Mouse (Mus musculus): ENCODE measurements at regions not wholly inside any gene's neighbourhood (a gene's known extent, or its start where the extent isn't known, plus 50 kb on each side); places are given as distances from the start of the nearest gene placed in this dataset.
A peak's percentile ranks its signal among the peaks of the same experiment; 100 is the strongest.

GRCm38 (mm10) chr12:77742716-77743115 lies 451.3 kb upstream of the Gm6657 start:
- H3K9me3 ChIP-seq (ENCODE audit: low read length) = no peaks in the 10 kb centered on the region
- H3K27me3 ChIP-seq (ENCODE audit: insufficient read depth, low read length) = no peaks in the 10 kb centered on the region
- no peak overlapping the region for H3K4me3 ChIP-seq (ENCODE audit: low read length)
- no peak overlapping the region for H3K9ac ChIP-seq (replicated peaks; ENCODE audit: low read length)
- H3K36me3 ChIP-seq (ENCODE audit: insufficient read depth, low read length) = no peaks in the 10 kb centered on the region
- peaks cover 9% of the 10 kb centered on the region; the same call in 1 of the 2 replicates for H3K4me1 ChIP-seq (ENCODE audit: insufficient read depth, low read length)
- no peak overlapping the region for H3K27ac ChIP-seq (ENCODE audit: low read length)
- H3K4me2 ChIP-seq (replicated peaks; ENCODE audit: low read depth, low read length) = no peak overlapping the region
- WGBS = 45% methylated on average over 3 of the region's 3 CpGs
- no peak for ATAC-seq (ENCODE audit: low FRiP score, low TSS enrichment)

DNA sequence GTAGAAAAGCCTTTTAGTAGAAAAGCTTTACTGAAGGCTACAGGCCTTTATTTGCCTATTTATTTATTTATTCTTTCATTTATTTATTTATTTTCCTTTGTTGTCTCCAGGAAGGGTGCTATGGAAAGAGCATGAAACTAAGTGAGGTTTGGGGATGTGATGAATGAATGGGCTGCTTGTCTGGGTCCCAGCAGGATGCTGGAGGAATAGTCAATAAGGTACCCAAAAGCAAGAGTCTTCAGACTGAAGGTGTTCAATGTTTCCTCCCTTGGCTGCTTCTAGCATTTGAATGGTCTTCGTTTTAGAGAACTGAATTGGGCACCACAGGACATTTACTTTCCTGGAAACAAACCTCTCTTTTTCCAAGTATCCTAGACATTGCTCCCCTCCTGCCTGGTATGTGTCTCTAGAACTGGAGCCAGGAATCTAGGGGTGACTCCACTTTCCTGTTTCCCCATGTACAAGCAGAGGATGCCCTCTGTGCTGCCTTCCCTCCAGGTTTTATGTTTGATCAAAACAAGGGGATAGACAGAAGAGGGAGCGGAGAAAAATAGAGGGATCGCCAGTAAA lies 444.5 kb upstream of the Gm6657 start:
- ATAC-seq (ENCODE audit: low FRiP score, low TSS enrichment) = no peak

GRCm38 (mm10) chr12:77752181-77752580 lies 441.9 kb upstream of the Gm6657 start:
- no peak overlapping the region for H3K27ac ChIP-seq (ENCODE audit: low read length)
- no peak overlapping the region for H3K4me3 ChIP-seq (ENCODE audit: low read length)
- H3K9ac ChIP-seq (replicated peaks; ENCODE audit: low read length) = no peak overlapping the region
- WGBS = 61% methylated on average over 5 of the region's 5 CpGs
- no peaks in the 10 kb centered on the region for H3K36me3 ChIP-seq (ENCODE audit: insufficient read depth, low read length)
- ATAC-seq (ENCODE audit: low FRiP score, low TSS enrichment) = no peak
- no peak overlapping the region for H3K4me2 ChIP-seq (replicated peaks; ENCODE audit: low read depth, low read length)
- no peaks in the 10 kb centered on the region for H3K27me3 ChIP-seq (ENCODE audit: insufficient read depth, low read length)
- H3K9me3 ChIP-seq (ENCODE audit: low read length) = peaks cover 4% of the 10 kb centered on the region; the same call in 1 of the 2 replicates
- H3K4me1 ChIP-seq (ENCODE audit: insufficient read depth, low read length) = no peaks in the 10 kb centered on the region

More for the DNA sequence above, 444.5 kb upstream of the Gm6657 start:
- Histone ChIP-seq H3K27ac (ENCODE audit: low read length) (no peak overlapping the region), H3K4me1 (ENCODE audit: insufficient read depth, low read length) (no peaks in the 10 kb centered on the region), H3K36me3 (ENCODE audit: insufficient read depth, low read length) (no peaks in the 10 kb centered on the region), H3K27me3 (ENCODE audit: insufficient read depth, low read length) (no peaks in the 10 kb centered on the region), H3K9me3 (ENCODE audit: low read length) (peaks cover 4% of the 10 kb centered on the region; the same call in 1 of the 2 replicates), H3K4me2 (replicated peaks; ENCODE audit: low read depth, low read length) (no peak overlapping the region), H3K9ac (replicated peaks; ENCODE audit: low read length) (no peak overlapping the region), H3K4me3 (ENCODE audit: low read length) (no peak overlapping the region)
- WGBS = 84% methylated on average over 3 of the region's 3 CpGs

- no peaks in the 10 kb centered on the region for H3K27me3 ChIP-seq (ENCODE audit: insufficient read depth, low read length)
- H3K9ac ChIP-seq (replicated peaks; ENCODE audit: low read length) = no peak overlapping the region
- no peaks in the 10 kb centered on the region for H3K4me1 ChIP-seq (ENCODE audit: insufficient read depth, low read length)
- H3K4me2 ChIP-seq (replicated peaks; ENCODE audit: low read depth, low read length) = no peak overlapping the region
- no peaks in the 10 kb centered on the region for H3K36me3 ChIP-seq (ENCODE audit: insufficient read depth, low read length)
- no peak for ATAC-seq (ENCODE audit: low FRiP score, low TSS enrichment)
- WGBS = 71% methylated on average over 7 of the region's 7 CpGs
- H3K27ac ChIP-seq (ENCODE audit: low read length) = no peak overlapping the region
- H3K9me3 ChIP-seq (ENCODE audit: low read length) = no peaks in the 10 kb centered on the region
- H3K4me3 ChIP-seq (ENCODE audit: low read length) = no peak overlapping the region
Observed at GRCm38 (mm10) chr12:77756021-77756420, 438.0 kb upstream of the Gm6657 start.

DNA sequence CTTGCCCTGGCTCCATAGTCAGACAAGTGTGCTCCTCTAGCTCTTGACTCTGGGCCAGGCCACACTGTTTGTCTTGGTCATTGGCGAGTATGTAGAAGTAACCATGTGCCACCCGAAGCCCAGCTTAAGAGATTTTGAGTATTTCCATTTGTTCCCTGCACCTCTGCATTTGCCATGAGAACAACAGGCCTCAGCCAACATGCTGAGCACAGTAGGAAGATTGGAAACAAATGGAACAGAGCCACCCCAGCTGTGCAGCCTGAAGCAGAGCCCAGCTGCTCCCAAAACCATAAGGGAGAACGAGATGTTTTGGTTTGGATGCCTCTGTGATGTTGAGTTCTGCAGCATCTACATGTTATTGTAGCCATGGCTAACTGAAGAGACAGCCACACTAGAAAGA lies 433.1 kb upstream of the Gm6657 start:
- Histone ChIP-seq H3K27ac (ENCODE audit: low read length) (no peak overlapping the region), H3K4me2 (replicated peaks; ENCODE audit: low read depth, low read length) (no peak overlapping the region), H3K9me3 (ENCODE audit: low read length) (no peaks in the 10 kb centered on the region), H3K4me3 (ENCODE audit: low read length) (no peak overlapping the region), H3K4me1 (ENCODE audit: insufficient read depth, low read length) (peaks cover 7% of the 10 kb centered on the region; the same call in 1 of the 2 replicates), H3K9ac (replicated peaks; ENCODE audit: low read length) (no peak overlapping the region), H3K36me3 (ENCODE audit: insufficient read depth, low read length) (no peaks in the 10 kb centered on the region), H3K27me3 (ENCODE audit: insufficient read depth, low read length) (no peaks in the 10 kb centered on the region)
- WGBS = 75% methylated on average over 3 of the region's 3 CpGs
- no peak for ATAC-seq (ENCODE audit: low FRiP score, low TSS enrichment)

- 90% methylated on average over 6 of the region's 6 CpGs for WGBS
- H3K27me3 ChIP-seq (ENCODE audit: insufficient read depth, low read length) = no peaks in the 10 kb centered on the region
- H3K9ac ChIP-seq (replicated peaks; ENCODE audit: low read length) = no peak overlapping the region
- H3K9me3 ChIP-seq (ENCODE audit: low read length) = no peaks in the 10 kb centered on the region
- H3K4me2 ChIP-seq (replicated peaks; ENCODE audit: low read depth, low read length) = no peak overlapping the region
- H3K4me3 ChIP-seq (ENCODE audit: low read length) = no peak overlapping the region
- H3K36me3 ChIP-seq (ENCODE audit: insufficient read depth, low read length) = no peaks in the 10 kb centered on the region
- no peak overlapping the region for H3K27ac ChIP-seq (ENCODE audit: low read length)
- no peak for ATAC-seq (ENCODE audit: low FRiP score, low TSS enrichment)
- 0 out of 2 replicates have a peak, but pooled peaks cover 4% of the 10 kb centered on the region for H3K4me1 ChIP-seq (ENCODE audit: insufficient read depth, low read length)
Observed at GRCm38 (mm10) chr12:77776011-77776546, 418.0 kb upstream of the Gm6657 start.

GRCm38 (mm10) chr12:77776755-77777154 lies 417.3 kb upstream of the Gm6657 start:
- ATAC-seq (ENCODE audit: low FRiP score, low TSS enrichment) = no peak
- H3K36me3 ChIP-seq (ENCODE audit: insufficient read depth, low read length) = no peaks in the 10 kb centered on the region
- 90% methylated on average over 8 of the region's 8 CpGs for WGBS

DNA sequence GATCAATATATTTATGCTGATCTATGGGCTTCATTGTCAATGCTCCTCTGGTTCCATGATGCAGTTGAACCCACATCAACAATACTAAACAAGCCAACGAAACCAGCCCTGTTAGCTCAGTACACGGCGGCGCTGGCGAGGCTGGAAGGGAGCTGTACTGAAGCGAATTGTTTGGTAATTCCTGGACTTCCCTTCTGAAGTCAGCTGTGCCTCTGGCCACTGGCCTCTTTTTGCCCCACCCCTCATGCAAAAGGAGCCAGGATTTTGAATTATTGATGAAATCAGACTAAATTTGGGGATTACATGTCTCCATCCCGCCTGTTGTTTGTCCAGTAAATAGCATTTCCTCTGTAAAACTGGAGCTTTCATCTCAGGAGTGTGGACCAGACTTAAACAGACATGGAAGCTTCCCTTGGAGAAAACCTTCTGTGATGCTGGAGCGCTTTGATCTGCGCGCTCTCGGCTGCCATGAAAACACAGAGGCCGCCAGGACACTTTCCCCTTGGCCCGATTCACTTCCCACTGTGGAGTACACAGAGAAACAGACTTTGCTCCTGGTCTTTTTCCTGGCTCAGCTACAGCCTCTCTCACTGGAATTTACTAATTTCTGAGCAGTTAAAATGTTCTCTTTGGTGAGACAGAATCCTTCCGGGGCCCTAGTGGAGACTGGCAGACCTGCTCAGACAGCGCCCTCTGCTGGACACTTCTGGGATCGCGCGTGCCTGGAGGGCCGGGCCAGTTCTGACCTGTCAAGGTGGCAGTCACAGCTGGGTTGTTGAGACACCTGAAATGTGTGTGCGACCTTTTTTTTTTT lies 412.9 kb upstream of the Gm6657 start:
- WGBS = 22% methylated on average over 20 of the region's 20 CpGs
- Histone ChIP-seq H3K27me3 (ENCODE audit: insufficient read depth, low read length) (no peaks in the 10 kb centered on the region), H3K27ac (ENCODE audit: low read length) (0 out of 2 replicates have a peak overlapping the region, but pooled peaks have one; percentile 46), H3K4me3 (ENCODE audit: low read length) (peak overlapping the region; percentile 41), H3K9me3 (ENCODE audit: low read length) (no peaks in the 10 kb centered on the region), H3K36me3 (ENCODE audit: insufficient read depth, low read length) (no peaks in the 10 kb centered on the region), H3K4me2 (replicated peaks; ENCODE audit: low read depth, low read length) (peak overlapping the region; percentile 52), H3K4me1 (ENCODE audit: insufficient read depth, low read length) (0 out of 2 replicates have a peak, but pooled peaks cover 4% of the 10 kb centered on the region), H3K9ac (replicated peaks; ENCODE audit: low read length) (peak overlapping the region; percentile 51)
- ATAC-seq (ENCODE audit: low FRiP score, low TSS enrichment) = peak; percentile 85

More at GRCm38 (mm10) chr12:77776755-77777154, 417.3 kb upstream of the Gm6657 start:
- Histone ChIP-seq H3K27me3 (ENCODE audit: insufficient read depth, low read length) (no peaks in the 10 kb centered on the region), H3K9ac (replicated peaks; ENCODE audit: low read length) (no peak overlapping the region), H3K27ac (ENCODE audit: low read length) (no peak overlapping the region), H3K4me2 (replicated peaks; ENCODE audit: low read depth, low read length) (no peak overlapping the region), H3K4me1 (ENCODE audit: insufficient read depth, low read length) (0 out of 2 replicates have a peak, but pooled peaks cover 4% of the 10 kb centered on the region), H3K9me3 (ENCODE audit: low read length) (no peaks in the 10 kb centered on the region), H3K4me3 (ENCODE audit: low read length) (no peak overlapping the region)

DNA sequence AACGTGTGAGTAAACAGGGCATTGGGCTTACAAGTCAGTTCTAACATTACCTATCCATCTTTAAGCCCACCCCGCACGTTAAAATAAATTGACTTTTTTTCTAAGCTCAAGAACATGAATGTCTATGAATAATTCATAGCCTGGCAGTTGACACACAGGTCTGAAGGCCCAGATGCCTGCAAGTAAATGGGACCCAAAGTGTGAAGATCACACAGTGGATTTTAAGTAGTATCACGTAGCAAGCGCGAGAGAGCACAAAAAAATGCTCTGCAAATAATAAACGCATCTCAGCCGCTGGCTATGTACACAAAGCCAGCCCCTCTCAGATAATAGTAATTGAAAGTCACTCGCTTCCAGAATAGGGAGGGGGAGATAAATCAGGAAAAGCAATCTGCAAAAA lies 410.1 kb upstream of the Gm6657 start:
- Histone ChIP-seq H3K4me2 (replicated peaks; ENCODE audit: low read depth, low read length) (no peak overlapping the region), H3K9me3 (ENCODE audit: low read length) (no peaks in the 10 kb centered on the region), H3K27me3 (ENCODE audit: insufficient read depth, low read length) (no peaks in the 10 kb centered on the region), H3K4me3 (ENCODE audit: low read length) (no peak overlapping the region), H3K36me3 (ENCODE audit: insufficient read depth, low read length) (no peaks in the 10 kb centered on the region), H3K27ac (ENCODE audit: low read length) (no peak overlapping the region), H3K9ac (replicated peaks; ENCODE audit: low read length) (no peak overlapping the region), H3K4me1 (ENCODE audit: insufficient read depth, low read length) (0 out of 2 replicates have a peak, but pooled peaks cover 4% of the 10 kb centered on the region)
- ATAC-seq (ENCODE audit: low FRiP score, low TSS enrichment) = no peak
- 82% methylated on average over 9 of the region's 9 CpGs for WGBS

- no peak overlapping the region for H3K9ac ChIP-seq (replicated peaks; ENCODE audit: low read length)
- H3K4me1 ChIP-seq (ENCODE audit: insufficient read depth, low read length) = peaks cover 11% of the 10 kb centered on the region
- WGBS = 82% methylated on average over 6 of the region's 6 CpGs
- H3K9me3 ChIP-seq (ENCODE audit: low read length) = no peaks in the 10 kb centered on the region
- H3K27ac ChIP-seq (ENCODE audit: low read length) = no peak overlapping the region
- no peak for ATAC-seq (ENCODE audit: low FRiP score, low TSS enrichment)
- no peak overlapping the region for H3K4me2 ChIP-seq (replicated peaks; ENCODE audit: low read depth, low read length)
- H3K36me3 ChIP-seq (ENCODE audit: insufficient read depth, low read length) = no peaks in the 10 kb centered on the region
- H3K27me3 ChIP-seq (ENCODE audit: insufficient read depth, low read length) = no peaks in the 10 kb centered on the region
- H3K4me3 ChIP-seq (ENCODE audit: low read length) = no peak overlapping the region
Observed at GRCm38 (mm10) chr12:77785647-77786046, 408.4 kb upstream of the Gm6657 start.

All from kidney, embryonic 16.5 days (tissue).